ENCODE assay signal across 8 mouse cellular contexts in genomic region chr2:147184071-147184990, GRCm38 (mm10). TPM values are rescaled to one million over a fixed set of nuclear protein-coding genes. Genes with fewer than 3 reads are reported as not detected.
DNase-seq lines count a peak whose midpoint lies in the region; ATAC-seq and TF ChIP-seq lines count a peak whose summit lies in the region.

No protein-coding gene starts in this region.

- no peak for DNase-seq in left cerebral cortex, adult 2 months (ENCODE audit: extremely low spot score in 1 of 2, low spot score in 2 of 2)
- no peak for DNase-seq in left cerebral cortex, adult 8-10 months (ENCODE audit: low spot score in 2 of 2)
- DNase-seq in embryonic facial prominence, embryonic 11.5 days (ENCODE audit: low spot score): peak; percentile 28
- DNase-seq in limb, embryonic 10.5 days (ENCODE audit: low spot score): peak; percentile 69
- no peak for DNase-seq in kidney, postnatal 14 days
- no peak for DNase-seq in left cerebral cortex, adult 11 months (ENCODE audit: low spot score)
- DNase-seq in gastrocnemius, postnatal 25 days: no peak

- peak overlapping the region; percentile 55; the same call in 1 of the 2 replicates for H3K27ac ChIP-seq in left cerebral cortex, adult 2 months
- H3K27ac ChIP-seq in embryonic facial prominence, embryonic 11.5 days (replicated peaks; ENCODE audit: low read depth, low read length): no peak overlapping the region
- no peak overlapping the region for H3K27ac ChIP-seq in limb, embryonic 10.5 days
- no peak overlapping the region for H3K27ac ChIP-seq in neural tube, embryonic 15.5 days (replicated peaks)

- H3K4me2 ChIP-seq in embryonic facial prominence, embryonic 11.5 days (ENCODE audit: low read depth, low read length): peak overlapping the region; percentile 23; the same call in 1 of the 2 replicates
- H3K4me2 ChIP-seq in neural tube, embryonic 15.5 days: peak overlapping the region; percentile 44

- TF ChIP-seq CTCF in left cerebral cortex, adult 2 months (IDR thresholded peaks at IDR 0.05): no peak

- H3K27me3 ChIP-seq in embryonic facial prominence, embryonic 11.5 days (ENCODE audit: control insufficient read depth, insufficient read depth, low read length): peaks cover 83% of the 10 kb centered on the region
- peaks cover 100% of the 10 kb centered on the region for H3K27me3 ChIP-seq in limb, embryonic 10.5 days (ENCODE audit: low read depth, poor library complexity, severe bottlenecking)
- peaks cover 92% of the 10 kb centered on the region for H3K27me3 ChIP-seq in neural tube, embryonic 15.5 days (replicated peaks)

- no peaks in the 10 kb centered on the region for H3K36me3 ChIP-seq in embryonic facial prominence, embryonic 11.5 days (replicated peaks; ENCODE audit: control insufficient read depth, insufficient read depth, low read depth, low read length)
- no peaks in the 10 kb centered on the region for H3K36me3 ChIP-seq in limb, embryonic 10.5 days
- no peaks in the 10 kb centered on the region for H3K36me3 ChIP-seq in neural tube, embryonic 15.5 days

- no peak for ATAC-seq in embryonic facial prominence, embryonic 11.5 days (replicated peaks; ENCODE audit: insufficient number of reproducible peaks, low FRiP score, low TSS enrichment, low read depth)
- ATAC-seq in neural tube, embryonic 15.5 days (ENCODE audit: low FRiP score): no peak

- no peaks in the 10 kb centered on the region for H3K9me3 ChIP-seq in embryonic facial prominence, embryonic 11.5 days (replicated peaks; ENCODE audit: control insufficient read depth, low read length)
- H3K9me3 ChIP-seq in limb, embryonic 10.5 days (replicated peaks): no peaks in the 10 kb centered on the region
- no peaks in the 10 kb centered on the region for H3K9me3 ChIP-seq in neural tube, embryonic 15.5 days (replicated peaks)

- intact Hi-C loops in left cerebral cortex, adult 2 months (cut with DNase I): no loop called here

- H3K4me1 ChIP-seq in embryonic facial prominence, embryonic 11.5 days (ENCODE audit: control insufficient read depth, insufficient read depth, low read length): peaks cover 3% of the 10 kb centered on the region; the same call in 1 of the 2 replicates
- peaks cover 32% of the 10 kb centered on the region for H3K4me1 ChIP-seq in limb, embryonic 10.5 days
- H3K4me1 ChIP-seq in neural tube, embryonic 15.5 days: peaks cover 22% of the 10 kb centered on the region

- H3K4me3 ChIP-seq in left cerebral cortex, adult 2 months: peak overlapping the region; percentile 41
- H3K4me3 ChIP-seq in embryonic facial prominence, embryonic 11.5 days (ENCODE audit: low read depth, low read length): peak overlapping the region; percentile 18
- peak overlapping the region; percentile 30 for H3K4me3 ChIP-seq in limb, embryonic 10.5 days
- H3K4me3 ChIP-seq in neural tube, embryonic 15.5 days (replicated peaks): peak overlapping the region; percentile 23

- under 1% methylated on average over 59 of the region's 65 CpGs for WGBS in embryonic facial prominence, embryonic 11.5 days
- under 1% methylated on average over 62 of the region's 65 CpGs for WGBS in limb, embryonic 10.5 days
- under 1% methylated on average over 61 of the region's 65 CpGs for WGBS in neural tube, embryonic 15.5 days

- no peak overlapping the region for H3K9ac ChIP-seq in embryonic facial prominence, embryonic 11.5 days (replicated peaks; ENCODE audit: low read length)
- no peak overlapping the region for H3K9ac ChIP-seq in neural tube, embryonic 15.5 days (replicated peaks)

RNA-seq across cellular contexts. Expression of gene Nkx2-2, which starts 9.7 kb away (rescaled TPM):
- total RNA-seq in left cerebral cortex, adult 2 months (2021): 1 to 10 TPM; 4.1 to 4.5 TPM
- total RNA-seq in left cerebral cortex, adult 8-10 months (2022): 1 to 10 TPM; 5.6 to 7.0 (median 6.3) TPM
- polyA plus RNA-seq in embryonic facial prominence, embryonic 11.5 days (2014; fragmentation: Nextera tagmentation; extraction: Ambion mirVana): 2.8 and 4.2 TPM in 2 replicates
- not detected in 2 replicates for polyA plus RNA-seq in limb, embryonic 10.5 days (2016; fragmentation: Nextera tagmentation; extraction: Ambion mirVana)
- 5.0 and 5.4 TPM in 2 replicates for polyA plus RNA-seq in neural tube, embryonic 15.5 days (2015; fragmentation: Nextera tagmentation; extraction: Ambion mirVana)
- not detected for total RNA-seq in gastrocnemius, postnatal 25 days (2021)

Comparison
In these comparisons a context has a peak if more than half of its experiments do, and no peak if none do; other contexts are left out.
1. DNase-seq: peak in embryonic facial prominence, embryonic 11.5 days (single experiment) and limb, embryonic 10.5 days (single experiment); none in left cerebral cortex, adult 2 months (0 of 2), left cerebral cortex, adult 8-10 months (0 of 2), kidney, postnatal 14 days (single experiment), left cerebral cortex, adult 11 months (single experiment) and gastrocnemius, postnatal 25 days (single experiment).
2. RNA of gene Nkx2-2, which starts 9.7 kb away (total RNA-seq): 5.6 to 7.0 TPM in left cerebral cortex, adult 8-10 months and 4.1 to 4.5 TPM in left cerebral cortex, adult 2 months; not detected in gastrocnemius, postnatal 25 days; every median in the first group is over 4 times any median in the second.
3. Peak in every context shown above with its lines, with median percentiles within 50 percentile points of each other: H3K4me3 ChIP-seq.